Mouse (Mus musculus) ES-Bruce4 (cell line): Measurements from ENCODE around the gene Dpp6.

Experiments used
- CTCF ChIP-seq: IDR thresholded peaks from one replicate; pipeline ENCODE4 v1.8.1; 2011; ENCODE audit warnings: low read depth, low read length
- POLR2A ChIP-seq: IDR thresholded peaks from one replicate; pipeline ENCODE4 v1.8.1; 2011; ENCODE audit warnings: low read length; ENCODE audit not compliant: insufficient read depth

DNA sequence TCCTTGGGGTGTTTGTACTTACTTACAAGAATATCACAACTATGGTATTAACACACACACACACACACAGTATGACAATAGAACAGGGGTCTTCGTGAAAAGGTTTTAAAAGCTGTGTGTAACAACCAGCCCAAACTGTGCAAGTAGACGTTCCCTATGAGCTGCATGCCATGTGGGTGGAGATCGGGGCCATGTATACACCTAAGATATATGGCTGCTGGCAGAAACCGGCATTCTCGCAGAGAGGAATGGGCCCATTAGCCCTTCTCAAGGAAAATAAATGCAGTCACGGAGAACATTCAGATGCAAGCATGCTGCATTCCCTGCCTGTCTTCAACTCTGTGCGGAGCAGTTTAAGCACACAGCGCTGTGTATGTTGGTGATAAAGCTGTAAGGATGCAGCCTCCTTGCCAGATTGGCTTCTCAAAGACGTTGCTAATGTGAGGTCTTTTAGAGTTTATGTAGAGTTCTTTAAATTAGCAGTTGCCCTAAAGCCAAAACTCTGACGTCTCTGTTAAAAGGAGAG, 461.2 kb downstream of the Dpp6 start:
- TF ChIP-seq CTCF (no peak), POLR2A (no peak)
